Mouse (Mus musculus) liver, adult 2 months (tissue): ENCODE data around the gene Mtg1. TPM values are rescaled to one million over a fixed set of nuclear protein-coding genes. Genes with fewer than 3 reads are reported as not detected.

Source experiments
- DNase-seq: peaks from one replicate; pipeline ENCODE4 v3.0.0-alpha.2; 2011; ENCODE audit warnings: low read depth, low spot score; ENCODE audit errors: extremely low read depth
- H3K27ac ChIP-seq: fragments of 200-500 bp; replicated peaks from 2 replicates; pipeline ENCODE4 v1.5.1; 2012; ENCODE audit warnings: low read depth, mild to moderate bottlenecking, control low read depth, inconsistent platforms, low read length; ENCODE audit not compliant: insufficient read depth
- H3K27me3 ChIP-seq: fragments of 200-500 bp; 2 replicates; pipeline ENCODE4 v1.6.1; 2012; ENCODE audit warnings: mild to moderate bottlenecking, moderate library complexity, low read length, inconsistent platforms; ENCODE audit not compliant: control insufficient read depth, insufficient read depth
- H3K36me3 ChIP-seq: fragments of 200-500 bp; 2 replicates; pipeline ENCODE4 v1.6.1; 2012; ENCODE audit warnings: low read length, inconsistent platforms; ENCODE audit not compliant: control insufficient read depth, insufficient read depth
- H3K4me1 ChIP-seq: fragments of 200-500 bp; 2 replicates; pipeline ENCODE4 v1.6.1; 2011; ENCODE audit warnings: low read length; ENCODE audit not compliant: control insufficient read depth, insufficient read depth
- H3K4me3 ChIP-seq: fragments of 200-500 bp; 2 replicates; pipeline ENCODE4 v1.5.1; 2011; ENCODE audit warnings: low read depth, mild to moderate bottlenecking, control low read depth, low read length, moderate library complexity; ENCODE audit not compliant: insufficient read depth
- H3K79me2 ChIP-seq: fragments of 200-500 bp; 2 replicates; pipeline ENCODE4 v1.6.1; 2012; ENCODE audit warnings: inconsistent platforms, mild to moderate bottlenecking, low read length, moderate library complexity; ENCODE audit not compliant: control insufficient read depth, insufficient read depth
- H3K9ac ChIP-seq: fragments of 200-500 bp; 2 replicates; pipeline ENCODE4 v1.6.1; 2012; ENCODE audit warnings: low read depth, mild to moderate bottlenecking, control low read depth, inconsistent platforms, low read length
- CTCF ChIP-seq: fragments of 200-500 bp; IDR thresholded peaks from 2 replicates; pipeline ENCODE4 v1.5.1; 2011; ENCODE audit warnings: low read depth, low read length, control low read depth
- POLR2A ChIP-seq: fragments of 200-500 bp; IDR thresholded peaks from 2 replicates; pipeline ENCODE4 v1.6.1; 2011; ENCODE audit warnings: low read length, control low read depth; ENCODE audit not compliant: insufficient read depth; ENCODE audit errors: extremely low read depth
- WGBS: fragments of 180-500 bp; shearing (Covaris S2); methylation state at CpG from one replicate; pipeline ENCODE4 v1.1.7; 2018; 5-methylcytosine and 5-hydroxymethylcytosine counted together
- polyA plus RNA-seq: library from polyadenylated mRNA; depleted of rRNA; stranded (reverse); fragments of >200 nt; gene quantifications from 2 replicates; pipeline ENCODE4 v1.2.3, GENCODE M21; 2012
- total RNA-seq: library from RNA; depleted of rRNA; stranded (reverse); fragments of >200 nt; gene quantifications from 2 replicates; pipeline ENCODE4 v1.2.3, GENCODE M21; 2014

Gene Mtg1
- total and polyA plus RNA-seq, 2 experiments: 17.4 to 29.7 TPM

- Histone ChIP-seq H3K79me2 (no peaks in the 10 kb centered on the region), H3K36me3 (0 out of 2 replicates have a peak, but pooled peaks cover 3% of the 10 kb centered on the region)
Observed at GRCm38 (mm10) chr7:140096055-140096454, 41.3 kb upstream of the Mtg1 start.

GRCm38 (mm10) chr7:140098466-140098865 lies 38.9 kb upstream of the Mtg1 start:
- peaks cover 10% of the 10 kb centered on the region for H3K4me1 ChIP-seq
- H3K27me3 ChIP-seq: no peaks in the 10 kb centered on the region
- 80% methylated on average over 1 of the region's 1 CpGs for WGBS
- no peak overlapping the region for H3K4me3 ChIP-seq
- DNase-seq: no peak
- TF ChIP-seq POLR2A (no peak), CTCF (no peak)
- H3K27ac ChIP-seq: no peak overlapping the region
- H3K36me3 ChIP-seq: 0 out of 2 replicates have a peak, but pooled peaks cover 3% of the 10 kb centered on the region
- H3K79me2 ChIP-seq: no peaks in the 10 kb centered on the region
- H3K9ac ChIP-seq: no peak overlapping the region

More at GRCm38 (mm10) chr7:140096055-140096454, 41.3 kb upstream of the Mtg1 start:
- Histone ChIP-seq H3K9ac (no peak overlapping the region), H3K4me3 (no peak overlapping the region), H3K27ac (no peak overlapping the region), H3K27me3 (no peaks in the 10 kb centered on the region), H3K4me1 (0 out of 2 replicates have a peak, but pooled peaks cover 3% of the 10 kb centered on the region)
- no peak for DNase-seq
- TF ChIP-seq CTCF (no peak), POLR2A (no peak)

DNA sequence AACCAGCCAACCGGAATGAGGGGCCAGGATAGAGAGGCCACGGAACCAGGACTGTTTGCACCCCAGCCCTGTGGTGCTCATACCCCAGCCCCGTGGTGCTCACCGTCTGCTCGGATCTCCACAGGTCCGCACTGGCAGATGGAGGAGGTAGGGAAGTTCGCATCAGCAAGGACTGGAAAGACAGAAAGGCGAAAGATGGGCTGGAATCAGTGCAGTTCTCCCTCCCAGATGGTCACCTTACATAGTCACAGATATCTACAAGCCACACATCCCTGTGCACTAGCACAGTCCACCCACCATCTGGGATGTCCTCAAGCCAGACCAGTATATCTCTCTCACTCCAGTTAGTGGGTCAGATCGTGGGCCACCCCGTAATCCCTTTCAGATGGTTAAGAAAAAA lies 35.9 kb upstream of the Mtg1 start:
- TF ChIP-seq CTCF (no peak), POLR2A (no peak)
- 80% methylated on average over 10 of the region's 10 CpGs for WGBS
- no peaks in the 10 kb centered on the region for H3K27me3 ChIP-seq
- peak overlapping the region; percentile 40 for H3K9ac ChIP-seq
- peaks cover 10% of the 10 kb centered on the region for H3K36me3 ChIP-seq
- no peak overlapping the region for H3K27ac ChIP-seq
- H3K79me2 ChIP-seq: no peaks in the 10 kb centered on the region
- no peak for DNase-seq
- peak overlapping the region; percentile 54 for H3K4me3 ChIP-seq
- H3K4me1 ChIP-seq: peaks cover 10% of the 10 kb centered on the region

GRCm38 (mm10) chr7:140101993-140102860 lies 35.1 kb upstream of the Mtg1 start, which contains the start of gene Fuom:
Fuom (minus strand) TSS chr7:140102441.
- peak within 1 kb of the TSS; percentile 68 for H3K9ac ChIP-seq
- peak within 1 kb of the TSS; percentile 54 for H3K4me3 ChIP-seq
- H3K36me3 ChIP-seq: peaks cover 15% of the 10 kb centered on the region
- no peaks in the 10 kb centered on the region for H3K79me2 ChIP-seq
- no peaks in the 10 kb centered on the region for H3K27me3 ChIP-seq
- peak; percentile 81 for DNase-seq
- under 1% methylated on average over 30 of the region's 30 CpGs for WGBS
- H3K27ac ChIP-seq: peak within 1 kb of the TSS; percentile 77
- no peak for TF ChIP-seq CTCF
- TF ChIP-seq POLR2A: peak; percentile 64; the same call in 1 of the 2 replicates
- peaks cover 10% of the 10 kb centered on the region for H3K4me1 ChIP-seq

DNA sequence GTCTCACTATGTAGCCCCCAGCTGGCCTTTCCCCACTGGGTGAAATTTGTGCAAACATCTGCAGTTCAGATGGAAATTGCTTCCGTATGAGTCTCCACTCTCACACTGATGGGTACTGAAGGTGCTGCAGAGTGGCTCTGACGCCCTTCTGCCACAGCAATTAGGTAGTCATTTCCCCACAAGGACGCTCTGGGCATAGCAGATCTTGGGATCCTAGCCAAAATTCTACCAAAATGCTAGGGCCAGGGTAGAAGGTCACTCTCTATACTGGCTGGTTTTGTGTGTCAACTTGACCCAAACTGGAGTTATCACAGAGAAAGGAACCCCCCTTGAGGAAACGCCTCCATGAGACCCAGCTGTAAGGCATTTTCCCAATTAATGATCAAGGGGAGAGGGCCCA lies 33.4 kb upstream of the Mtg1 start:
- TF ChIP-seq CTCF (no peak), POLR2A (no peak)
- Histone ChIP-seq H3K9ac (no peak overlapping the region), H3K27me3 (no peaks in the 10 kb centered on the region), H3K79me2 (no peaks in the 10 kb centered on the region), H3K36me3 (peaks cover 30% of the 10 kb centered on the region), H3K4me3 (no peak overlapping the region), H3K27ac (no peak overlapping the region), H3K4me1 (peaks cover 10% of the 10 kb centered on the region)
- no peak for DNase-seq
- WGBS: 65% methylated on average over 4 of the region's 4 CpGs

DNA sequence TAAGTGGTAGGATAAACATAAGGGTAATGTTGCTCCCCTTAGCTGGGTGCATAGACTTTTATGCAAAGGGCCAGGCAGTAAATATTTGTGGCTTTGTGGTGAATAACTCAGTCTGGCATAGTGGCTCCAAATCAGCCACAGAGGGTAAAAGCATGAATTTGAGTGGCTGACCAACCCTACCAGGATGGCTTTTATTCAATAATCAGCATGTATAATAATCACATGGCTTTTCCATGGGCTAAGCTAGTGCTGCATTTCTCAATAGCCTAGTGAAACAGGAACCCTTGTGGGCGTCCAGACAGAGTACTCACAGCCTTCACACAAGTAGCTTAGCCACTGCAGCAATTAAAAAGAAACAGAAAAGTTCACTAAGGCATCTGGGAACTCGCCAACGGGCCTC lies 25.4 kb upstream of the Mtg1 start:
- peaks cover 7% of the 10 kb centered on the region; the same call in 1 of the 2 replicates for H3K4me1 ChIP-seq
- no peaks in the 10 kb centered on the region for H3K79me2 ChIP-seq
- TF ChIP-seq CTCF (no peak), POLR2A (no peak)
- no peaks in the 10 kb centered on the region for H3K27me3 ChIP-seq
- no peak overlapping the region for H3K9ac ChIP-seq
- DNase-seq: no peak
- H3K4me3 ChIP-seq: no peak overlapping the region
- H3K27ac ChIP-seq: no peak overlapping the region
- H3K36me3 ChIP-seq: peaks cover 45% of the 10 kb centered on the region
- WGBS: 39% methylated on average over 3 of the region's 3 CpGs
